Comparison of ENCODE assay signal across 8 mouse cellular contexts in genomic region chr16:17222197-17222596, GRCm38 (mm10). TPM values are rescaled to one million over a fixed set of nuclear protein-coding genes. Genes with fewer than 3 reads are reported as not detected.
DNase-seq lines count a peak whose midpoint lies in the region; ATAC-seq and TF ChIP-seq lines count a peak whose summit lies in the region.

No protein-coding gene starts in this region.

- H3K4me3 ChIP-seq in forebrain, embryonic 11.5 days (ENCODE audit: low read depth, low read length): no peak overlapping the region
- H3K4me3 ChIP-seq in heart, embryonic 14.5 days (ENCODE audit: control insufficient read depth in 1 of 2, insufficient read depth in 1 of 2, low read depth in 1 of 2, low read length in 2 of 2): no peak overlapping the region
- no peak overlapping the region for H3K4me3 ChIP-seq in kidney, embryonic 16.5 days (ENCODE audit: low read length)
- H3K4me3 ChIP-seq in limb, embryonic 15.5 days: no peak overlapping the region
- no peak overlapping the region for H3K4me3 ChIP-seq in midbrain, postnatal 0 days (ENCODE audit: low read depth, low read length)

- no peak overlapping the region for H3K27ac ChIP-seq in forebrain, embryonic 11.5 days (ENCODE audit: low read depth, low read length)
- no peak overlapping the region for H3K27ac ChIP-seq in heart, embryonic 14.5 days (replicated peaks in 1 of 2; ENCODE audit: control insufficient read depth in 1 of 2, insufficient read depth in 1 of 2, low read depth in 2 of 2, low read length in 2 of 2)
- H3K27ac ChIP-seq in kidney, embryonic 16.5 days (ENCODE audit: low read length): no peak overlapping the region
- H3K27ac ChIP-seq in limb, embryonic 15.5 days: no peak overlapping the region
- H3K27ac ChIP-seq in midbrain, postnatal 0 days (ENCODE audit: low read depth, low read length): no peak overlapping the region

- H3K36me3 ChIP-seq in forebrain, embryonic 11.5 days (ENCODE audit: control insufficient read depth, insufficient read depth, low read length): no peaks in the 10 kb centered on the region
- H3K36me3 ChIP-seq in heart, embryonic 14.5 days (ENCODE audit: control insufficient read depth, insufficient read depth, low read length): no peaks in the 10 kb centered on the region
- H3K36me3 ChIP-seq in kidney, embryonic 16.5 days (ENCODE audit: insufficient read depth, low read length): no peaks in the 10 kb centered on the region
- no peaks in the 10 kb centered on the region for H3K36me3 ChIP-seq in limb, embryonic 15.5 days
- H3K36me3 ChIP-seq in midbrain, postnatal 0 days (ENCODE audit: insufficient read depth, low read length): no peaks in the 10 kb centered on the region

- no peak overlapping the region for H3K4me2 ChIP-seq in forebrain, embryonic 11.5 days (ENCODE audit: low read depth, low read length, severe bottlenecking)
- H3K4me2 ChIP-seq in heart, embryonic 14.5 days (ENCODE audit: low read length): no peak overlapping the region
- no peak overlapping the region for H3K4me2 ChIP-seq in kidney, embryonic 16.5 days (replicated peaks; ENCODE audit: low read depth, low read length)
- H3K4me2 ChIP-seq in limb, embryonic 15.5 days: no peak overlapping the region
- no peak overlapping the region for H3K4me2 ChIP-seq in midbrain, postnatal 0 days (ENCODE audit: low read depth, low read length, poor library complexity, severe bottlenecking)

- H3K27me3 ChIP-seq in forebrain, embryonic 11.5 days (ENCODE audit: control insufficient read depth, insufficient read depth, low read length): no peaks in the 10 kb centered on the region
- no peaks in the 10 kb centered on the region for H3K27me3 ChIP-seq in heart, embryonic 14.5 days (ENCODE audit: control insufficient read depth, insufficient read depth, low read length)
- no peaks in the 10 kb centered on the region for H3K27me3 ChIP-seq in kidney, embryonic 16.5 days (ENCODE audit: insufficient read depth, low read length)
- no peaks in the 10 kb centered on the region for H3K27me3 ChIP-seq in limb, embryonic 15.5 days
- no peaks in the 10 kb centered on the region for H3K27me3 ChIP-seq in midbrain, postnatal 0 days (ENCODE audit: insufficient read depth, low read length)

- DNase-seq in A20 (ENCODE audit: low read depth, low spot score): peak; percentile 78
- peak; percentile 95 for DNase-seq in brain, adult 2 months (ENCODE audit: low read depth, low spot score)
- DNase-seq in forebrain, embryonic 11.5 days (ENCODE audit: low spot score): peak; percentile 93
- peak; percentile 66 for DNase-seq in midbrain, postnatal 0 days (ENCODE audit: low spot score)
- peak; percentile 82 to 87 for DNase-seq in spleen, postnatal 36 days (ENCODE audit: low spot score in 2 of 2)

- H3K9me3 ChIP-seq in forebrain, embryonic 11.5 days (ENCODE audit: control insufficient read depth, low read length): no peaks in the 10 kb centered on the region; the same call in 1 of the 2 replicates
- no peaks in the 10 kb centered on the region for H3K9me3 ChIP-seq in heart, embryonic 14.5 days (ENCODE audit: control insufficient read depth, low read length)
- H3K9me3 ChIP-seq in kidney, embryonic 16.5 days (ENCODE audit: low read length): no peaks in the 10 kb centered on the region
- H3K9me3 ChIP-seq in limb, embryonic 15.5 days: no peaks in the 10 kb centered on the region
- no peaks in the 10 kb centered on the region for H3K9me3 ChIP-seq in midbrain, postnatal 0 days (ENCODE audit: low read length)

- H3K4me1 ChIP-seq in forebrain, embryonic 11.5 days (replicated peaks; ENCODE audit: control insufficient read depth, insufficient read depth, low read length): no peaks in the 10 kb centered on the region
- peaks cover 8 to 9% of the 10 kb centered on the region in 2 experiments for H3K4me1 ChIP-seq in heart, embryonic 14.5 days (ENCODE audit: control insufficient read depth in 2 of 2, insufficient read depth in 2 of 2, low read length in 2 of 2)
- H3K4me1 ChIP-seq in kidney, embryonic 16.5 days (ENCODE audit: insufficient read depth, low read length): no peaks in the 10 kb centered on the region
- no peaks in the 10 kb centered on the region; the same call in 1 of the 2 replicates for H3K4me1 ChIP-seq in limb, embryonic 15.5 days
- H3K4me1 ChIP-seq in midbrain, postnatal 0 days (ENCODE audit: insufficient read depth, low read length): no peaks in the 10 kb centered on the region

- 45% methylated on average over 25 of the region's 25 CpGs for WGBS in forebrain, embryonic 11.5 days
- 33% methylated on average over 25 of the region's 25 CpGs for WGBS in heart, embryonic 14.5 days
- WGBS in kidney, embryonic 16.5 days: 34% methylated on average over 25 of the region's 25 CpGs
- 28% methylated on average over 25 of the region's 25 CpGs for WGBS in limb, embryonic 15.5 days
- 43% methylated on average over 25 of the region's 25 CpGs for WGBS in midbrain, postnatal 0 days

- no peak for TF ChIP-seq CTCF in midbrain, postnatal 0 days (IDR thresholded peaks at IDR 0.05)

- no peak overlapping the region for H3K9ac ChIP-seq in forebrain, embryonic 11.5 days (ENCODE audit: low read length)
- H3K9ac ChIP-seq in heart, embryonic 14.5 days (ENCODE audit: low read length): no peak overlapping the region
- no peak overlapping the region for H3K9ac ChIP-seq in kidney, embryonic 16.5 days (replicated peaks; ENCODE audit: low read length)
- H3K9ac ChIP-seq in limb, embryonic 15.5 days: no peak overlapping the region
- H3K9ac ChIP-seq in midbrain, postnatal 0 days (replicated peaks; ENCODE audit: low read length, poor library complexity, severe bottlenecking): no peak overlapping the region

- ATAC-seq in forebrain, embryonic 11.5 days (replicated peaks; ENCODE audit: low FRiP score): peak; percentile 100
- peak; percentile 100 for ATAC-seq in heart, embryonic 14.5 days (ENCODE audit: insufficient number of reproducible peaks, insufficient read depth, low FRiP score, low read depth)
- ATAC-seq in kidney, embryonic 16.5 days (ENCODE audit: low FRiP score, low TSS enrichment): peak; percentile 100
- ATAC-seq in limb, embryonic 15.5 days (ENCODE audit: insufficient number of reproducible peaks, low FRiP score, low TSS enrichment, low read depth): peak; percentile 100
- peak; percentile 100 for ATAC-seq in midbrain, postnatal 0 days (ENCODE audit: low FRiP score)

RNA-seq across cellular contexts. Expression of gene Hic2, which starts 11.2 kb away (rescaled TPM):
- polyA plus RNA-seq in forebrain, embryonic 11.5 days (2014; fragmentation: Nextera tagmentation; extraction: Ambion mirVana): 10.7 and 11.3 TPM in 2 replicates
- polyA plus RNA-seq in heart, embryonic 14.5 days (2014; fragmentation: Nextera tagmentation; extraction: Ambion mirVana): 2.7 and 3.0 TPM in 2 replicates
- 4.9 and 5.4 TPM in 2 replicates for polyA plus RNA-seq in kidney, embryonic 16.5 days (2015; fragmentation: Nextera tagmentation; extraction: Ambion mirVana)
- polyA plus RNA-seq in limb, embryonic 15.5 days (2015; fragmentation: Nextera tagmentation; extraction: Ambion mirVana): 4.1 and 4.7 TPM in 2 replicates
- 13.8 and 14.6 TPM in 2 replicates for total RNA-seq in midbrain, postnatal 0 days (2014; rRNA removed)
- 4.0 and 5.4 TPM in 2 replicates for polyA plus RNA-seq in midbrain, postnatal 0 days (2015; fragmentation: Nextera tagmentation; extraction: Ambion mirVana)

RNA-seq across cellular contexts. Expression of gene Rimbp3, which starts 13.8 kb away (rescaled TPM):
- polyA plus RNA-seq in forebrain, embryonic 11.5 days (2014; fragmentation: Nextera tagmentation; extraction: Ambion mirVana): 1.6 and 1.9 TPM in 2 replicates
- polyA plus RNA-seq in heart, embryonic 14.5 days (2014; fragmentation: Nextera tagmentation; extraction: Ambion mirVana): 0.15 and 0.20 TPM in 2 replicates
- 0.36 and 0.51 TPM in 2 replicates for polyA plus RNA-seq in kidney, embryonic 16.5 days (2015; fragmentation: Nextera tagmentation; extraction: Ambion mirVana)
- 0.27 and 0.32 TPM in 2 replicates for polyA plus RNA-seq in limb, embryonic 15.5 days (2015; fragmentation: Nextera tagmentation; extraction: Ambion mirVana)
- total RNA-seq in midbrain, postnatal 0 days (2014; rRNA removed): 4.9 and 6.0 TPM in 2 replicates
- polyA plus RNA-seq in midbrain, postnatal 0 days (2015; fragmentation: Nextera tagmentation; extraction: Ambion mirVana): 1.4 and 1.7 TPM in 2 replicates

RNA-seq across cellular contexts. Expression of gene Ube2l3, which starts 19.7 kb away (rescaled TPM):
- polyA plus RNA-seq in forebrain, embryonic 11.5 days (2014; fragmentation: Nextera tagmentation; extraction: Ambion mirVana): 379 and 399 TPM in 2 replicates
- polyA plus RNA-seq in heart, embryonic 14.5 days (2014; fragmentation: Nextera tagmentation; extraction: Ambion mirVana): 276 and 285 TPM in 2 replicates
- 332 and 350 TPM in 2 replicates for polyA plus RNA-seq in kidney, embryonic 16.5 days (2015; fragmentation: Nextera tagmentation; extraction: Ambion mirVana)
- polyA plus RNA-seq in limb, embryonic 15.5 days (2015; fragmentation: Nextera tagmentation; extraction: Ambion mirVana): 313 and 321 TPM in 2 replicates
- 108 and 111 TPM in 2 replicates for total RNA-seq in midbrain, postnatal 0 days (2014; rRNA removed)
- 300 and 310 TPM in 2 replicates for polyA plus RNA-seq in midbrain, postnatal 0 days (2015; fragmentation: Nextera tagmentation; extraction: Ambion mirVana)

RNA-seq across cellular contexts. Expression of gene Tmem191c, which starts 53.7 kb away (rescaled TPM):
- 7.7 and 10.5 TPM in 2 replicates for polyA plus RNA-seq in forebrain, embryonic 11.5 days (2014; fragmentation: Nextera tagmentation; extraction: Ambion mirVana)
- 7.2 and 7.3 TPM in 2 replicates for polyA plus RNA-seq in heart, embryonic 14.5 days (2014; fragmentation: Nextera tagmentation; extraction: Ambion mirVana)
- 19.2 and 19.4 TPM in 2 replicates for polyA plus RNA-seq in kidney, embryonic 16.5 days (2015; fragmentation: Nextera tagmentation; extraction: Ambion mirVana)
- 10.1 and 10.2 TPM in 2 replicates for polyA plus RNA-seq in limb, embryonic 15.5 days (2015; fragmentation: Nextera tagmentation; extraction: Ambion mirVana)
- total RNA-seq in midbrain, postnatal 0 days (2014; rRNA removed): 79.4 and 80.4 TPM in 2 replicates
- 126 and 133 TPM in 2 replicates for polyA plus RNA-seq in midbrain, postnatal 0 days (2015; fragmentation: Nextera tagmentation; extraction: Ambion mirVana)
